Mouse (Mus musculus) brown adipose tissue, adult 24 weeks (tissue): ENCODE data around the gene Rem2. TPM values are rescaled to one million over a fixed set of nuclear protein-coding genes. Genes with fewer than 3 reads are reported as not detected.

Experiments
- H3K27ac ChIP-seq: fragments of 200-500 bp; replicated peaks from 2 replicates; pipeline ENCODE4 v1.5.1; 2012; ENCODE audit warnings: low read depth, mild to moderate bottlenecking, low read length
- H3K4me1 ChIP-seq: fragments of 200-500 bp; 2 replicates; pipeline ENCODE4 v1.6.1; 2012; ENCODE audit warnings: low read length, mixed read lengths; ENCODE audit not compliant: control insufficient read depth, insufficient read depth, insufficient read length
- H3K4me3 ChIP-seq: fragments of 200-500 bp; 2 replicates; pipeline ENCODE4 v1.5.1; 2012; ENCODE audit warnings: low read depth, mild to moderate bottlenecking, low read length, moderate library complexity; ENCODE audit not compliant: insufficient read depth
- polyA plus RNA-seq: library from polyadenylated mRNA; stranded (reverse); fragments of >200 nt; gene quantifications from 2 replicates; pipeline ENCODE4 v1.2.4, GENCODE M21; 2012; ENCODE audit not compliant: missing spikeins, insufficient read depth, insufficient read length

Gene Rem2
- polyA plus RNA-seq, 1 experiment, result not detected

DNA sequence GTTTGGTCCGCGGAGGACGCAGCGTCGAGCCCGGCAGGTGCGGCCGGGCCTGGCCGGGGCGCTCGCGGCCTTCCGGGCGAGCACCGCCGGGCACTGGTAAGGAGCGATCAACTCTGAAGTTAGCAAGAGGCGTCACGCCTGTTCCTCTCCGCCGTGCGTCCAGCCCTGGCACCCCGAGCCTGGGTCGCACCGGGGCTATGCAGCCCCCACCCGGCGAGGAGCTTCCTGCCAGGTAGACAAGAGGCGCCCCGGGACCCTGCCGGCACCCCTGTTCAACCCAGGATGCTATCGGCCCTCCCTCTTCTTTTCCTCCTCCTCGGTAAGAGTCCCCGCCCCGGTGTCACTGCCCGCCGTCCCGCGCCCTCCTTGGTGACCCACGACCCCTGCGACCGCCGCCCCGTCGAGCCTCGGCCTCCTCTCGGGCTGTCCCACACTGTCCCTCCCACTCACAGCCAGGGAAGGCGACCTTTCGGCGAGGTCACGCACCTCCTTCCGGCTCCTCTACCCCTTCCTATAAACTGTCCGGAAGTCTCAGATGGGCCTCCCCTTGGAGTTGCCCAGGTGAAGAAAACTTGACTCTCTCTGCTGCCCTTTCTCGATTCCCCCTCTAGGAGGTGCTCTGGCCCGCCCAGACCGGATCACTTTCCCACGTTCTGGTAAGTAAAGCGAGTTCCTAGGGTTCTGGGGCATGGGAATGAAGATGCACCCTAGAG is 11.5 kb upstream of the Rem2 start:
- peak overlapping the region; percentile 49 for H3K27ac ChIP-seq

GRCm38 (mm10) chr14:54471467-54471866 is 4.4 kb upstream of the Rem2 start:
- H3K4me3 ChIP-seq, result no peak overlapping the region
- H3K4me1 ChIP-seq, result peaks cover 2% of the 10 kb centered on the region
- no peak overlapping the region for H3K27ac ChIP-seq

More for the DNA sequence above, 11.5 kb upstream of the Rem2 start:
- peak overlapping the region; percentile 91 for H3K4me3 ChIP-seq
- no peaks in the 10 kb centered on the region for H3K4me1 ChIP-seq

DNA sequence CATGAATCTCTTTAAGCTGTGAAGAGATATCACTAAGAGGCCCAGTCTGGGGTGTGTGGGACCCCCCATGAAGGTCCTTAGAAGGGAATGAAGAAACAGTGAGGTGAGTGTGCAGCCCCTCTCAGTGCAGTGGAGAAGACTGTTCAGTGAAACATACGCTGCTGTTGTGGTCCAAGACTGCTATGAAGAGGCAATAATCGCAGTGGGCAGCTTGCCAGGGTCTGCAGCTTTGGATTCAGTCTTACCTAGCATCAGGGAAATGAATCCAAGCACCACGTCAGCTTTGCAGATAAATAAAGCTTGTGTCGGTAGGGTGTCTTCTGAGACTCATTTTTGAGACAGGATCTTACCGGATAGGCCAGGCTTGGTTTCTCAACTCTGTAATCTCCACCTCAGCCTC is 3.2 kb upstream of the Rem2 start:
- Histone ChIP-seq H3K4me1 (peaks cover 2% of the 10 kb centered on the region), H3K27ac (no peak overlapping the region), H3K4me3 (no peak overlapping the region)

DNA sequence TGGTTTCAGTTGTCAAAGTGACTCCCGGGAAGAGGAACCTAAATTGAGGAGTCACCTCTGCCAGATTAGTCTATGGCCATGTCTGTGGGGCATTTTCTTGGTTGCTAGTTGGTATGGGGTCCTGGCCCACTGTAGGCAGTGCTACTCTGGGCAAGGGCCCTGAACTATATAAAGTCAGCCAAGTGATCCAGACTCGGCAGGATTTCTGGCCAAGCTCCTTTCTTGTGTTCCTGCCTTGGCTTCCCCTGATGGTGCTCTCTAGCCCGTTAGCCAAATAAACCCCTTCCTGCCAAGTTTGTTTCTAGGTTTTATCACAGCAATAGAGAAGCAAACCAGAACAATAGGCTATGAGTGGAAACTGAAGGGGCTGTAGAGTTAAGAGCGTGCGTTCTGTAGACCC is 1.2 kb upstream of the Rem2 start:
- Histone ChIP-seq H3K27ac (no peak overlapping the region), H3K4me3 (no peak overlapping the region), H3K4me1 (peaks cover 2% of the 10 kb centered on the region)

GRCm38 (mm10) chr14:54477172-54477909 is 1.4 kb downstream of the Rem2 start:
- H3K27ac ChIP-seq, result no peak overlapping the region
- H3K4me1 ChIP-seq, result peaks cover 2% of the 10 kb centered on the region
- H3K4me3 ChIP-seq, result no peak overlapping the region

DNA sequence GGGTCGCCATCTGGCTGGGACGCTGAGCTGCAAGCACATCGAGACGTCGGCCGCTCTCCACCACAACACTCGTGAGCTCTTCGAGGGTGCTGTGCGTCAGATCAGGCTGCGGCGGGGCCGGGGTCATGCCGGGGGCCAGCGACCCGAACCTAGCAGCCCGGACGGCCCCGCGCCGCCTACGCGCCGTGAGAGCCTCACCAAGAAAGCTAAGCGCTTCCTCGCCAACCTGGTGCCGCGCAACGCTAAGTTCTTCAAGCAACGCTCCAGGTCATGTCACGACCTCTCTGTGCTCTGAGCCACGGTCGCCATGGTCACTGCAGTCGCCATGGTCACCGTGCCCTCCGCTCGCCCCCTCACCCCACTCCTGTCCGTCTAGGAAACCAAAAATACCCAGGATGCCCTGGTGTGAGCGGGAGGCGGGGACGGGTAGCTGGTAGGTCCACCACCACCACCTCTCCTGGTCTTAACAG is 3.6 kb downstream of the Rem2 start:
- Histone ChIP-seq H3K4me1 (peaks cover 2% of the 10 kb centered on the region), H3K27ac (no peak overlapping the region), H3K4me3 (0 out of 2 replicates have a peak overlapping the region, but pooled peaks have one; percentile 11)

- no peak overlapping the region for H3K27ac ChIP-seq
- H3K4me1 ChIP-seq, result peaks cover 2% of the 10 kb centered on the region
- no peak overlapping the region for H3K4me3 ChIP-seq
Observed at GRCm38 (mm10) chr14:54480673-54481072, 4.8 kb downstream of the Rem2 start.

- Histone ChIP-seq H3K4me3 (no peak overlapping the region), H3K4me1 (peaks cover 1% of the 10 kb centered on the region), H3K27ac (no peak overlapping the region)
Observed at GRCm38 (mm10) chr14:54481402-54481801, 5.5 kb downstream of the Rem2 start.

DNA sequence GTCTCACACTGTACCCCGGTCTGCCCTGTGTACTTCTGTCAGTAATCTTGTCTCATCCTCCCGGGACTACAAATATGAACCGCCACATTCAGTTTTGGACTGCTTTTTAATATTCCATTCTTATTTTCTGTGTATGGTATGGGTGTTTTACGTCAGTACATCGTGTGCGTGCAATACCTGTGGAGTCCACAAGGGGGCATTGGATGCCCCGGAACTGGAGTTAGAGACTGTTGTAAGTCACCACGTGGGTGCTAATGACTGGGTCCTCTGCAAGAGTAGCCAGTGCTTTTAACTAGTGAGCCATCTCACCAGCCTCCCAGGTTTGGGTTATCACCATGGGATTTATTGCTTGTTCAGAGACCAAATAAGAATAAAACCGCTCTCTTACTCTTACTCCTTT is 6.6 kb downstream of the Rem2 start:
- Histone ChIP-seq H3K27ac (no peak overlapping the region), H3K4me3 (no peak overlapping the region), H3K4me1 (no peaks in the 10 kb centered on the region)

DNA sequence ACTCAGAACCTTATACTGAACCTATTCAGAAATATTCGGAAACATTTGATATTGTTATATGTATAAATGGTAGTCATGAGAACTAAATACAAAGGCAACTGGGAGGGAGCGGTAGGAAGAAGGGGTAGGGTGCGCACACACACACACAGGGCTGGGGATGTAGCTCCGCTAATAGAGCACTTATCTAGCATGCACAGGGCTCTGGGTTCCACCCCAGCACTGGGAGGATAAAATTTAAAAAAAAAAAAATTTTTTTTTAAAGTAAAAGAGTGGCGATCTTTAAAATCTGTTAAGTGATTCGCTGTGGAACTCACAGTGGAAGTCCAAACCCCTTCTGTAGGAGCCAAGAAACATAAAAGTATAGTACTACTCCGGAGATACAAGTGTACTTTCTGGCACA is 10.0 kb downstream of the Rem2 start:
- Histone ChIP-seq H3K27ac (no peak overlapping the region), H3K4me3 (no peak overlapping the region), H3K4me1 (no peaks in the 10 kb centered on the region)

DNA sequence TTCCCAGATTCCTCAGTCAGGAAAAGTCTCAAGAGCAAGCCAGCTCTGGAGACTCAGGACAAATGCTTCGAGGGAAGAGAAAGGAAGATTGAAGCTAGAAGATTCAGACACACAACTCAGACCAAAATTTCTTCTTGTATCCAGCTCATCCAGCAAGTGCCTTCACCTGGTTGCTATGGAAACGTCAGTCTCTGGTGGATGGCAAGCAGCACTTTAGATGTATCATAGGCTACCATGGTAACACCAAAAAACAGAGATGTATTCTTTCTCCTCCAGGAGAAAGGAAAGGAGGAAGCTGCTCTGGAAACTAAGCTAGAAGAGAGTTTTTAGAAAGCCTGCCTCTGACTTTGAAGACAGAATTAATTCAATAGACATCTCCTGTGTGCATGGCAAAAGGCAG is 11.8 kb downstream of the Rem2 start:
- Histone ChIP-seq H3K4me3 (no peak overlapping the region), H3K4me1 (no peaks in the 10 kb centered on the region), H3K27ac (no peak overlapping the region)

DNA sequence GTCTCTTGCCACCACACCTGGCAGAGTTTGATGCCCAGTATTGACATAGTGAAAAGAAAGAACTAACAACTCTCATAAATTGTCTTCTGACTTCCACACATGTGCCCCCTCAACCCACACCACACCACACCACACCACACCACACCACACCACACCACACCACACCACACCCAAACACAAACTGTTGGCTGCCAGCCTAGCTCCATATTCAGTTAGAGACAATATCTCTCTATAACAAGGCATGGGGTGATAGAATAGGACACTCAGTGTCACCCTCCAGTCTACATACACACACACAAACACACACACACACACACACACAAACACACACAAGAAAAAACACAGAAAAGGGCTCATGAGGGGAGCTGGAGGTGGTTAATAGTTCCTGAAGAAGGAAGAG is 12.4 kb downstream of the Rem2 start:
- no peak overlapping the region for H3K4me3 ChIP-seq
- H3K27ac ChIP-seq, result no peak overlapping the region
- H3K4me1 ChIP-seq, result no peaks in the 10 kb centered on the region

DNA sequence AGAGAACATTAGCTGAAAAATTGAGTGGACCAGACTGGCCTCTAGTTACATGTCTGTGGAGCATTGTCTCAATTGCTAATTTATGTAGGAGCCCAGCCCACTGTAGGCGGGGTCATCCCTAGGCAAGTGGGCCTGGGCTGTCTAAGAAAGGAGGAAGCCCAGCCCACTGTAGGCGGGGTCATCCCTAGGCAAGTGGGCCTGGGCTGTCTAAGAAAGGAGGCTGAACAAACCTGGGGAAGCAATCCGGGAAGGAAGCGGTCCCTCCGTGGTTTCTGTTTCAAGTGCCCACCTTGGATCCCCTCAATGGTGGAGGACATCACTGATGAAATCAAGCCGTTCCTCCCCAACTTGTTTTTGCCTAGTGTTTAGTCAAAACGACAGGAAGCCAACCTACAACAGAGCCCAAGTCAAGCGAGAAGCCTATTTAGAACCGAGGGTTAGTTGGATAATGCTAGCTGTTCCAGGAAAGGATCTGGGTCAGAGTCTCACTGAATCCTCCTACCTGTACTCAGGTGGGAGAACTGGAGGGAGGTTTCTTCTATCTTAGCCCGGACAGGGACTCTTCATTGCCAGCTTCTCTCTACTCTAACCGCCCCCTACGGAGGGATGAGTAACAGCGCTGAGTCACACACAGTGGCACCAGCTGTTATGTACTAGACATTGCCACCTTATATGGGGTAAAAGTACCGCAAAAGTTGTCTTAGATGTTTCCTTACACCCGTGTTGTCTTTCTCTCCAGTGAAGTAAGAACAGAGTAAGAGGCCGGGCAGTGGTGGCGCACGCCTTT is 16.6 kb downstream of the Rem2 start:
- Histone ChIP-seq H3K27ac (no peak overlapping the region), H3K4me1 (no peaks in the 10 kb centered on the region)

GRCm38 (mm10) chr14:54493236-54493635 is 17.3 kb downstream of the Rem2 start:
- H3K27ac ChIP-seq, result no peak overlapping the region
- H3K4me3 ChIP-seq, result no peak overlapping the region
- H3K4me1 ChIP-seq, result no peaks in the 10 kb centered on the region

More for the DNA sequence above, 16.6 kb downstream of the Rem2 start:
- no peak overlapping the region for H3K4me3 ChIP-seq

- Histone ChIP-seq H3K4me1 (no peaks in the 10 kb centered on the region), H3K27ac (no peak overlapping the region), H3K4me3 (no peak overlapping the region)
Observed at GRCm38 (mm10) chr14:54494234-54494633, 18.3 kb downstream of the Rem2 start.
